Mouse (Mus musculus) adrenal gland, adult 8-10 months (tissue): ENCODE measurements around the gene T. TPM values are rescaled to one million over a fixed set of nuclear protein-coding genes. Genes with fewer than 3 reads are reported as not detected.
"Not testable (repeated sequence)": the region's sequence is repeated elsewhere in the genome, so short reads cannot be mapped to it uniquely, and the experiment has no call there.

Experiments used
- DNase-seq: peaks from one replicate; pipeline ENCODE4 v3.0.0; 2022
- total RNA-seq, 4 experiments: library from RNA; stranded (reverse); gene quantifications; 2 replicates each; pipeline ENCODE4 v1.2.4; 2022

The T gene
- total RNA-seq, result not detected

DNA sequence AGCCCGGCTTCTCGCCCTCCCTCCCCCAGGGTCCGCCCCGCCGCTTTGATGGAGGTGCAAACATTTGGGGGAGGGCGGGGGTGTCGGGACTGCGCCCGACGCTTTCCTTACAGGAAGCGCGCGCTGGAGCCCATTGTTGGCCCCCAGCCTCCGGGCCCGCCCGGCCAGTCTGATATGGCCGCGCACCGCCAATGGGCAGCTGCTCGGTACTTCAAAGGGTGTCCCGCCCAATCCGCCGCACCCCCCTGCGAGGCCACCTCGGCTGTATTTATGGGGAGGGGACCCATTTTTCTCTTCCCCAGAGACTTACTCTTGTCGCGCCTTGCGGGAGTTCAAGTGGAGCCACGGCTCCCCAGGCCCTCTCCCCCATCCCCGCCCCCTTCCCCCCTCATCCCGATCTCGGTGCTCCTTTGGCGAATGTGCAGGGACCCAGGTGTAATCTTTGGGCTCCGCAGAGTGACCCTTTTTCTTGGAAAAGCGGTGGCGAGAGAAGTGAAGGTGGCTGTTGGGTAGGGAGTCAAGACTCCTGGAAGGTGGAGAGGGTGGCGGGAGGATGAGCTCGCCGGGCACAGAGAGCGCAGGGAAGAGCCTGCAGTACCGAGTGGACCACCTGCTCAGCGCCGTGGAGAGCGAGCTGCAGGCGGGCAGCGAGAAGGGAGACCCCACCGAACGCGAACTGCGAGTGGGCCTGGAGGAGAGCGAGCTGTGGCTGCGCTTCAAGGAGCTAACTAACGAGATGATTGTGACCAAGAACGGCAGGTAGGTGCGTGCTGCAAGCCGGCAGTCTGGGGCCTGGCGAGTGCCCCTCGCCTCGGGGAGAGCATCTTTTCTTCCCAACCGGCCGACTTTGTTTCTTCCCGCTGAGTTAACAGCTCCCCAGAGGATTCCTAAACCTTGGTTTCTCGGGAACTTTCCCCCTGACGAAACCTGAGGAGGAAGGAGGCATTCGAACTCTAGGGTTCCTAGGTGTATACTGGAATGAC, at the start of gene T:
TSS of gene T (plus strand) at position 446 of the 983 bp plus-strand sequence.
- DNase-seq, result no peak

DNA sequence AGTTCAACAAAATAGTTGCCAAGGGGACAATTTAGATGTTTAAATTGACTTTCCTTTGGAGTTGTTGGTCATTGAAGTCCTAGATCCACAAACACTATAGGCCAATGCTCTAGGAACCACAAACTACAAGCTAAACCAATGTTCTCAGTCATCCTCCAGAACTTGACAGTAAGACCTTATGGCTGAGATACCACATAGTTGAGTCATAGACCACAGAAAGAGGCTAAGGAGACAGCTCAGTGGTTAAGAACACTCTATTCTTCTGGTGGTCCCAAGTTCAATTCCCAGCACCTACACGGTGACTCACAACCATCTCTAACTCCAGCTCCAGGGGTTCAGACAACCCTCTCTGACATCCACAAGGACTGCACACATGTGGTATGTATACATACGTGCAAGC, 48.8 kb upstream of the T start:
- no peak for DNase-seq

DNA sequence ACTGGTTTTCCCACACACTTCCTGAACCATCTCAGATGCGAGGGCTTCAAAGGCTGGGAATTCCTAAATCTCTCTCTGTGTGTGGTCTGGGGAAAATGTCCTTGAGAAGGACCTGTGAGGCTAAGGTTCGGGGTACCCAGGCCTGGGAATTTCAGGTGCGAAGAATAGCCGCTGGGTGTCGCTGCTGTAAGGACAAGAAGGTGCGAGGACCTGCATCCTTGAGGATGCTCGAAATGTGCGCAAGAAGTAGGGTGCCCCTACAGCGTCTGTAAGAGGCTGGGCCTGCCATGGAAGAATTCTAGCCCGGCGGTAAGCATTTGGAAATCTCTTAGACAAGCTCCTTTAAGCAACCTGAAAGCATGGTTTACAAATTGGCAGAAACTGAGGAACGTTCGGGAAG, 45.8 kb upstream of the T start:
- DNase-seq, result no peak

GRCm38 (mm10) chr17:8388990-8389789, 45.0 kb upstream of the T start:
- DNase-seq, result no peak

DNA sequence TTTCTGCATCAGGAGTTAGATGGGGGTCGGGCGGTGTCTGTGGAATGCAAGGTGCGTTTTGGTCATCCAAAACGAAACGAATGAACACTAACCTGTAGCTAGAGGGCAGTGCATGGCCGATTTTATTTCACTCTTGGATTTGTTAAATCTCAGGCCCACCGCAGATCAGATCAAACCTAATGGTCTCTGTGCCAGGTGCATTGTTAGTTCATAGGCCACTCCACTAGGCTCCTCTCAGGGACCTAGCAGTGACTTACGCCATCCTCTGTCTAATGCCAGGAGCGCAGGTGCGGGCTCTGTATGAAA, 44.5 kb upstream of the T start:
- no peak for DNase-seq

- DNase-seq, result no peak
Measured at GRCm38 (mm10) chr17:8390487-8390886, 43.7 kb upstream of the T start.

DNA sequence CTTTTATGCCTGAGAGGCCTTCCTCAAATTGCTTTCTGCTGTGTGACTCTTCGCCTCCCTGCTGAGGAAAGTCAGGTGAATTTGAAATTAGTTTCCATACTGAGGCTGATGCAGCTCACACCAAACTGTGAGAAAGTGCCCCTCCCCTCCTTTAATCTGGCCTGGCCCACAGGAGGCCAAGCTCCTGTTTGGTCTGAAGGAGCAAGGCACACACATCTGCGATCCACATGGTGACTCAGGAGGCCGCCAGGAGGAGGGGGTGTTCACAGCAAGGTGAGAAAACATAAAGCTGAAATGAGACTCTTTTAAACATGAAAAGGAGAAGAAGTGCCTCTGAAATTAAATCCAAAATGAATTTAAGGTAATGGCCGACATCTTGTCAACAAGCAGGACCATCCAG, 37.9 kb upstream of the T start:
- DNase-seq, result no peak

DNA sequence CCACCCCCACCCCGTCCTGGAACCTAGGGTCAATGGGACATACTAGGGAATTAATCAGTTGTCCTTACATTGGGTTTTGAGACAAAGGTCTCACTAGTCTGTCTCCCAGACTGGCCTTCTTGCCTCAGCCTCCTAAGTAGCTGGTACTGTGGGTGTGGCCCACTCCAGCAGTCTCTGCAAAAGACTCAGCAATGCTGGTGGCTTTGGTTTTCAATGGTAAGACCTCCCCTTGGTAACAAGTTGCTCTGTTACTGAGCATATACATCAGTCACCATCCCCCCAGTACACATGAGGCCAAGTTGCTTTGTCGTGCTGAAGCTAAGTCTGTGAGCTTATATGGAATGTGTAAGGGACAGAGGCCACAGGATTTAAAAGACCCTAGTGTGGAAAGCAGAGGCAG, 36.3 kb upstream of the T start:
- no peak for DNase-seq

- DNase-seq, result not testable (repeated sequence)
Measured at GRCm38 (mm10) chr17:8403932-8404331, 30.3 kb upstream of the T start.

DNA sequence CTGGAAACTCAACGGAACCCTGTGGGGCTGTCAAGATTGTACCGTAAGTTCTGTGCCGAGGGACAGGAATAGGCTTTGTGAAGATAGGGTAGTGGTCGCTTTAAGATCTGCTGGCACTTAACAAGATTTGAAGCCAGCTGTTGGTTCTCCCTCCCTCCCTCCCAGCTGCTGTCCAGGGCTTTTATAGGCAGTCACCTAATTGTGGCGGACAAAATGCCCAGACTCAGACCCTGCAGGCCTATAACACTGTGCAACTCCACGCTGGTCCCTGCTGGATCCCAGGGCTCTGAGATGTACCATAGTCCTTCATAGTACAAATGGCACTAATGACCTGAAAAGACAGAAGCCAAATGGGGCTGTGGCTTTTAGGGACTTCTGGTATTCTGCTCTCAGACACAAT, 27.9 kb upstream of the T start:
- DNase-seq, result no peak

- DNase-seq, result not testable (repeated sequence)
Measured at GRCm38 (mm10) chr17:8408002-8408401, 26.2 kb upstream of the T start.

DNA sequence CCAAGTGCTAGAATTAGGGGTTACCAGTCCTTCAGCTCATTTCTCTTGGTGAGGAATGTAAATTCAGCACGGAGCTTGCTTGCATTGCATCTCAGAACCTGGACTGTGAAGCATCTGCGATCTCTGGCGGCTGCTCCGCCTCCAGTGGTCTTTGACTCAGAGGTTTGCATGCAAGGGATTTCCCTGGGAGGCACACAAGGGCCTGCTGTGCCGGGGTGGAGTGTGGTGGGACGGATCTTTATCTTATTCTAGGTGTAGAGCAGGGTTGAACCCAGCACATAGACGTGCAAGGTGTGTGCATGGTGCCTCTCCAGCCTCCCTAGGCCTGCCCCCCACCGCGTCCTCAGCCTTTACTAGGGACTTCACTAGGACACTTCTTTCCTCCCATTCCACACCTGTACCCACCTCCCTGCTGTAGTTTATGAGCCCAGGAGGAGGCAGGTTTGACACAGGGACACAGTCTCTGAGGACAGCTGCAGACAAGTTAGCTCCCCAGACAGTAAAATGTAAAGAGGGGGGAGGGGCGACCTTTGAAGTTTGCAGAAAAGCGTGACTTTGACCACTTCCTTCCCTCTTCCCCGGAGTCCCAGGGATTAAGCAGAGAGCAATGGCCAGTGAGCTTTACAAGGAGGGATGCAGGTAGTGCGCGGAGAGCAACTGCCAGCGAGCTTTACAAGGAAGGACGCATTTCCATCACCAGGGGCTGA, 25.5 kb upstream of the T start:
- no peak for DNase-seq

DNA sequence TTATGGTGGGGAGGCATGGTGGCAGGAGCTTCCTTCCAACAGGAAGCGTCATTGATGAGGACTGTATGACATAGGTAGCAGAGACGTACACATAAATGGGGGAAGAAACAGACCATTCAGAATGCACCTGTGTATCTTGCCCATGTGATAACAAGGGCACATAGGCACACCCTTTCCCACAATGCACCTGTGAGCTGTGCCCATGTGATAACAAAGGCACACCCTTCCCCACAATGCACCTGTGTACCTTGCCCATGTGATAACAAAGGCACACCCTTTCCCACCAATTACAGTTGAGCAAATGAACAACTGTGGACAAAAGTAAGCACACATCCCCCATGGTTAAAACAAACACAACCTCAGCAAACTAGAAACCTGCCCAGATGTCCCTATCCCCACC, 23.9 kb upstream of the T start:
- DNase-seq, result no peak

GRCm38 (mm10) chr17:8413656-8414055, 20.6 kb upstream of the T start:
- no peak for DNase-seq

- DNase-seq, result no peak
Measured at GRCm38 (mm10) chr17:8415533-8415932, 18.7 kb upstream of the T start.

GRCm38 (mm10) chr17:8416865-8417264, 17.4 kb upstream of the T start:
- no peak for DNase-seq

- no peak for DNase-seq
Measured at GRCm38 (mm10) chr17:8420739-8421138, 13.5 kb upstream of the T start.

DNA sequence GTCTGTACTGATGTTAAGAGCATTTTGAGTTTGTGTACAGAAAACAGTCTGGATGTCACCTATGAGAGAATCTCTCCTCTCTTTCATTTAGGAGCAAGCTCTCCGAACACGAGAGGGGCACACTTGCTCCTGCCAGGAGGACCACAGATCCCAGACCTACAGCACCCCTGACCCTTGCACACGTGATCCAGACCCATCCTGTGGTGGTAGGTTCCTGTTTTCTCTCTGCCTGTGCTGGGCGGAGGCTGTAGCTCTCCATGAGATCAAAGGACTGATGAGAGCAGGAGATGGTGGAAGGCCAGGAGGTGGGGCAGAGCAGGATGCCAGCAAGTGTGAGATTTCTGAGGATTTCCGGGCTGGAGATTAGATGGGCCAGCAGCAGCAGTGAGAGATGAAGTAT, 12.7 kb upstream of the T start:
- DNase-seq, result no peak

GRCm38 (mm10) chr17:8423283-8423682, 10.9 kb upstream of the T start:
- no peak for DNase-seq

- no peak for DNase-seq
Measured at GRCm38 (mm10) chr17:8429436-8429835, 4.8 kb upstream of the T start.

DNA sequence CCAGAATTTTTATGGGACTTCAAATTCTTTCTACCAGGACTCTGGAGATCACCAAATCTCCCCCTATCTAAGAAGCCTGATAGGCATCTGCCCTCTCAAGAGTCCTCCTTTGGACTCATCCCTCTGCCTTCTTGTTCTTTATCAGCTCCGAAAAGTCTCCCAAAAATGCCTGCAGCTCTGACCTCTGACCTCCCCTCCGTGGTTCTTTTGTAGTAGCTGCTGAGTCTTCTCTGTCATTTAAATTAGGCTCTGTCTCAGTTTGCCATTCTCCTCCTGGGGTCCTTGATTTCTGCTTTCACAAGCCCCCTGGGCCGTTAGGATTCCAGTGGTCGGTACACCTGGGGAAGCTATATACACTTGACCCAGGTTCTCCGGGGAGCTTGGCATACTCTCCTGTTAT, 4.3 kb upstream of the T start:
- DNase-seq, result no peak

DNA sequence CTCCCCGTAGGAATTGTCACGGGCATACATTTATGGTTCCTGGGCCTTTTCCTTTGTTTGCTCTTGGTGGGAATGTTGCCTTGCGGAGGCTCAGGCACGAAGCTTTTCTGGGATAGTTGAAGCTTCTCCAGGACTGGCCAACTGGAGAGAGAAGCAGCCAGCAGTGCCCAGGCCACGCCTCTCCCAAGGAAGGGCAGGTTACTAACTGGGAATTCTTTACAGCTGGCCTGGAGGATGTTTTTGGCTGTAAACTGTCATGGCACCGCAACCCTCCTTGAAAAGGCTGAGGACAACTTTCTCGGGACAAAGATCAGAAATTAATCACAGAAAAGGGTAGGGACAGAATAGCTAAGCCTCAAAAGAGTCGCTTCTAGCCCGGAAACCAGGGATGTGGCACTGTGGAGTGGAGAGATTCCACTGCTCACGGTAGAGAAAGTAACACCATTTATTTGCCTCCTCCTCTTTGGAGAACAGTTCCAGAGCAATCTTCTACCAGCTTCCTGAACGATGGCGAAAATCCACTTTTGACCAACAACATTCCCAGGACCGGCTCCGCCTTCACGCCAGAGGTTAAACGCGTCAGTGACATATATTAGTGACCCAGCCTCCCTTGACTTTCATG, 1.9 kb upstream of the T start:
- DNase-seq, result no peak
